In genomic region chr4:134123680-134124551, GRCm38 (mm10) we compare ENCODE assay signal across 7 mouse cellular contexts. TPM values are rescaled to one million over a fixed set of nuclear protein-coding genes. Genes with fewer than 3 reads are reported as not detected.
A peak's percentile ranks its signal among the peaks of the same experiment; 100 is the strongest.
DNase-seq lines count a peak whose midpoint lies in the region; ATAC-seq and TF ChIP-seq lines count a peak whose summit lies in the region.

No protein-coding gene starts in this region.

- peak overlapping the region; percentile 45; the same call in 1 of the 2 replicates for H3K4me3 ChIP-seq in G1E (ENCODE audit: low read depth, low read length)
- H3K4me3 ChIP-seq in heart, embryonic 12.5 days: no peak overlapping the region

- peaks cover 81% of the 10 kb centered on the region for H3K4me1 ChIP-seq in G1E (ENCODE audit: insufficient read depth, low read depth, low read length)
- peaks cover 32% of the 10 kb centered on the region for H3K4me1 ChIP-seq in heart, embryonic 12.5 days (replicated peaks)

- H3K9me3 ChIP-seq in G1E (replicated peaks): no peaks in the 10 kb centered on the region
- H3K9me3 ChIP-seq in heart, embryonic 12.5 days (replicated peaks): no peaks in the 10 kb centered on the region

- peaks cover 33% of the 10 kb centered on the region for H3K36me3 ChIP-seq in G1E (replicated peaks)
- H3K36me3 ChIP-seq in heart, embryonic 12.5 days: peaks cover 6% of the 10 kb centered on the region; the same call in 1 of the 2 replicates

- WGBS in heart, embryonic 12.5 days: 20% methylated on average over 17 of the region's 17 CpGs

- peak overlapping the region; percentile 32; the same call in 1 of the 2 replicates for H3K4me2 ChIP-seq in heart, embryonic 12.5 days

- peak; percentile 98 for TF ChIP-seq CTCF in G1E (IDR thresholded peaks at IDR 0.05; ENCODE audit: low read depth, low read length)

- ATAC-seq in G1E (ENCODE audit: extremely low read depth, insufficient number of reproducible peaks, low FRiP score, poor library complexity, severe bottlenecking): peak; percentile 64
- ATAC-seq in heart, embryonic 12.5 days (ENCODE audit: insufficient number of reproducible peaks, low FRiP score): no peak
- ATAC-seq in megakaryocyte, adult 5-6 weeks (ENCODE audit: poor library complexity, severe bottlenecking): peak; percentile 43

- no peaks in the 10 kb centered on the region for H3K27me3 ChIP-seq in G1E (ENCODE audit: insufficient read depth, low read length)
- no peaks in the 10 kb centered on the region; the same call in 1 of the 2 replicates for H3K27me3 ChIP-seq in heart, embryonic 12.5 days (replicated peaks)

- H3K9ac ChIP-seq in heart, embryonic 12.5 days: 0 out of 2 replicates have a peak overlapping the region, but pooled peaks have one; percentile 28

- H3K27ac ChIP-seq in heart, embryonic 12.5 days (ENCODE audit: poor library complexity, severe bottlenecking): no peak overlapping the region

- DNase-seq in CD4-positive, CD25-positive, alpha-beta regulatory T cell, adult 2 months (ENCODE audit: low read depth, low spot score): peak; percentile 85
- peak; percentile 72 for DNase-seq in G1E (ENCODE audit: low spot score)
- DNase-seq in cerebellum, postnatal 25 days: peak; percentile 71 to 73
- DNase-seq in left cerebral cortex, adult 11 months (ENCODE audit: low spot score): peak; percentile 79
- peak; percentile 61 for DNase-seq in spleen, postnatal 36 days (ENCODE audit: low spot score in 2 of 2)

RNA-seq across cellular contexts. Expression of gene Sh3bgrl3, which starts 4.7 kb away (rescaled TPM):
- 76.6 and 110 TPM in 2 replicates for total RNA-seq in G1E (2014; fragmentation: Nextera tagmentation)
- 98.4 and 105 TPM in 2 replicates for total RNA-seq in G1E (2017)
- polyA plus RNA-seq in G1E (2012): 111 and 202 TPM in 2 replicates
- polyA plus RNA-seq in heart, embryonic 12.5 days (2016; fragmentation: Nextera tagmentation; extraction: Ambion mirVana): 179 and 190 TPM in 2 replicates
- 1,305 and 1,385 TPM in 2 replicates for total RNA-seq in megakaryocyte, adult 5-6 weeks (2015)
- 523 and 622 TPM in 2 replicates for total RNA-seq in megakaryocyte, adult 5-6 weeks (2017)

RNA-seq across cellular contexts. Expression of gene Ubxn11, which starts 21.5 kb away (rescaled TPM):
- total RNA-seq in G1E (2014; fragmentation: Nextera tagmentation) (6.0 and 13.8 TPM in 2 replicates), G1E (2017) (3.4 and 3.9 TPM in 2 replicates)
- 11.3 and 13.2 TPM in 2 replicates for polyA plus RNA-seq in G1E (2012)
- 2.2 and 2.7 TPM in 2 replicates for polyA plus RNA-seq in heart, embryonic 12.5 days (2016; fragmentation: Nextera tagmentation; extraction: Ambion mirVana)
- total RNA-seq in megakaryocyte, adult 5-6 weeks (2015): 0.89 and 1.8 TPM in 2 replicates
- 1.7 and 2.9 TPM in 2 replicates for total RNA-seq in megakaryocyte, adult 5-6 weeks (2017)

RNA-seq across cellular contexts. Expression of gene Cd52, which starts 29.0 kb away (rescaled TPM):
- total RNA-seq in G1E (2014; fragmentation: Nextera tagmentation) (1.7 and 2.0 TPM in 2 replicates), G1E (2017) (17.5 and 21.1 TPM in 2 replicates)
- 1.0 and 1.3 TPM in 2 replicates for polyA plus RNA-seq in G1E (2012)
- 4.3 and 5.7 TPM in 2 replicates for polyA plus RNA-seq in heart, embryonic 12.5 days (2016; fragmentation: Nextera tagmentation; extraction: Ambion mirVana)
- 2,426 and 2,524 TPM in 2 replicates for total RNA-seq in megakaryocyte, adult 5-6 weeks (2015)
- 3,236 and 3,524 TPM in 2 replicates for total RNA-seq in megakaryocyte, adult 5-6 weeks (2017)

Comparison
In these comparisons a context has a peak if more than half of its experiments do, and no peak if none do; other contexts are left out.
1. RNA of gene Sh3bgrl3, which starts 4.7 kb away (total RNA-seq): 523 to 1,385 TPM in megakaryocyte, adult 5-6 weeks; 76.6 to 110 TPM in G1E; every median in the first group is over 4 times any median in the second.
2. RNA of gene Cd52, which starts 29.0 kb away (total RNA-seq): 2,426 to 3,524 TPM in megakaryocyte, adult 5-6 weeks; 1.7 to 21.1 TPM in G1E; every median in the first group is over 100 times any median in the second.
3. Peak in every context shown above with its lines, with median percentiles within 50 percentile points of each other: DNase-seq.